Mouse (Mus musculus) cerebellum, adult 18-20 months (tissue): Measurements from ENCODE around the gene Gatc.
"Not testable (repeated sequence)": the region's sequence is repeated elsewhere in the genome, so short reads cannot be mapped to it uniquely, and the experiment has no call there.

Source experiments
- DNase-seq, 2 experiments: peaks; one replicate each; pipeline ENCODE4 v3.0.0; 2021

Gene Gatc

GRCm38 (mm10) chr5:115340577-115341313 lies at the start of gene Gatc, which contains the start of gene Triap1:
Gatc (minus strand) TSS chr5:115341178.
Triap1 (plus strand) TSS chr5:115341225.
- peak; percentile 80 to 93 for DNase-seq

DNA sequence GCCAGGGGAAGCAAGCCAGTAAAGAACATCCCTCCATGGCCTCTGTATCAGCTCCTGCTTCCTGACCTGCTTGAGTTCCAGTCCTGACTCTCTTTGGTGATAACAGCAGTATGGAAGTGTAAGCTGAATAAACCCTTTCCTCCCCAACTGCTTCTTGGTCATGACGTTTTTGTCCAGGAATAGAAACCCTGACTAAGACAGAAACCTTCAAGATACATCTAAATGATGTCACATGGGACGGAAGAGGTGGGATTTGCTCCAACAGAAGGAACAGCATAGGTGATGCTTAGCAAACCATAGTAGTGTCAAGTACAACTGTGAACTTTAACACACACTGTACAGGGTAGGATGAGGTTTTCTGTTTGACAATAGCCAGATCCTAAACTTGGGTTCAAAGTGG lies 37.9 kb upstream of the Gatc start:
- not testable (repeated sequence) for DNase-seq

DNA sequence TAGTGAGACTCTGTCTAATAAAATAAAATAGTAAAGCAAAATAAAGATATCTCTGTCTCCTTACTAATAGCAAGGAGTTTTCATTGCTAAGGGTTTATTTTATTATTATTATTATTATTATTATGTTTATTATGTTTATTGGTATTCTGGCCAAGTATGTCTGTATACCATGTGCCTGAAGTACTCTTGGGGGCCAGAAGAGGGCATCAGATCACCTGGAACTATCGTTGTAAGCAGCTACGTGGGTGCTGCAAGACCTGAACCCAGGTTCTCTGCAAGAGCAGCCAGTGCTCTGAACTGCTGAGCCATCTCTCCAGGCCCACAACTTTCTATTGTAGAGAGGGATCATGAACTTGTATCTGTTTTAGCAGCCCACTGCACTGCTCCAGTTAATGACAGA lies 34.5 kb upstream of the Gatc start:
- no peak for DNase-seq

GRCm38 (mm10) chr5:115374204-115374820 lies 33.3 kb upstream of the Gatc start:
- DNase-seq, result no peak

- no peak for DNase-seq
Measured at GRCm38 (mm10) chr5:115373441-115374203, 32.6 kb upstream of the Gatc start.

GRCm38 (mm10) chr5:115371736-115372135 lies 30.8 kb upstream of the Gatc start:
- no peak for DNase-seq

DNA sequence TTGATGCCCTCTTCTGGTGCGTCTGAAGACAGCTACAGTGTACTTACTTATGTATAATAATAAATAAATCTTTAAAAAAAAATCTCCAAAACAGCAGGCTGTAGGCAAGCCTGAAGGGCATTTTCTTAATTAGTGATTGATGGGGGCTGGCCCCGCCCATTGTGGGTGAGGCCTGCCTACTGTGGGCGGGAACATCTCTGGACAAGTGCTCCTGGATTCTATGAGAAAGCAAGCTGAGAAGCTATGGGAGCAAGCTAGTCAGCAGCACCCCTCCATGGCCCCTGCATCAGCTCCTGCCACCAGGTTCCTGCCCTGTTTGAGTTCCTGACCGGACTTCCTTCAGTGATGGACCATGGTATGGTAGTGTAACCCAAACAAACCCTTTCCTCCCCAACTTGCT lies 23.8 kb upstream of the Gatc start:
- no peak for DNase-seq

DNA sequence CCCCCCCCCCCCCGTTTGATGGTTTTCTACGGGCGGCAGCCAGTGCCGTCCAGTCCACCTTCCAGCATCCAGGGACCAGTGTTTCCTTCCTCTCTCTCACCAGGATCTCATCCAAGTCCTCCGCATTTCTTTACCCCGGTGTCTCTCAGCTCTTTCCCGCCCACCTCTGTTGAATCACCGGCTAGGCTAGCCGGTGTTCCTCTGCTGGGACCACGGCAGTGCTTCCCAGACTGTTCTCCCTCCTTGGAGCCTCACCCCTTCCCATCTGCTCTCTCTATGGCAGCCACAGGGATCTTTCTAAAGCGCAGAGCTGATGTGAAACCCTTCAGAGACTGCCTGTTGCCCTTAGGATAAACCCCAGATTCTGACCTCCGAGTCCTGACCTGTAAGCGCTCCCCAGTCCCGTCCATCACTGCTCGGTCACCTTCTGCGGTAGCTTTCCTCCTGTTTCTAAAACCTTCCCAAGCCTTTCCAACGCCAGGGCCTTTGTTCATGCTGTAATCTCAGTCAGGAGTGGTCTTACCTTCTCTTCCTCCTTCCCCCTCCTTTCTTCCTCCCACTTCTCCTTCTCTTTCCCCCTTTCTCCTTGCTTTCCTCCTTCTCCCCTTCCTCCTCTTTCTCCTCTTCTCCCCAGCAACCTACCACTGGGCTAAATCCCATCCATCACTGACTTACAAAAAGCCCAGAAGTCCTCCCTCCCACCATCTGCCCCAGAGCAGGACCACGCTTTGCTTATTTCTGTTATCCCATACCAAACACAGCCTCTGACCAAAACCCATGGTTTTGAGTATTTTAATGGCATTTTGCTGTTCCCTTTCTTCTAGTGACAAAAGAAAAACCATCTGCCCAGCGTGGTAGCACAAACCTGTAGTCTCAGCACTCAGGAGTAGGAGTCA lies 22.1 kb upstream of the Gatc start:
- no peak for DNase-seq

DNA sequence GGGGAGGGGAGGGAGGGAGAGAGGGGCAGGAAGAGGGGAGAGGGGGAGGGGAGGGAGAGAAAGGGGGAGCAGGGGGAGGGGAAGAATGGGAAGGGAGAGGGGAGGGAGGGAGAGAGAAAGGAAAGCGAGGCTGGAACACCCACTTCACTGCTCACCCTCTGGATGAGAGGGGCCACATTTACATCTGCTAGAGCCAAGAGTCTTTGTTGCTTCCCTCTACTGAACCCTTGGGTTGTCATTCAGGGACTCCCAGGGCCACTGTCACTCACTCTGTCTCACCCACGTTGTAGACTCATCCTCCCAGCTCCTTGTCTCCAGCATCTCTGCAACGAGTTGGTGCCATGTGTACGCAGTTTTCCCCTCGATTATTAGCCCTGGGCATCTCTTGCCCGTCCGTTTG lies 21.2 kb upstream of the Gatc start:
- no peak for DNase-seq

DNA sequence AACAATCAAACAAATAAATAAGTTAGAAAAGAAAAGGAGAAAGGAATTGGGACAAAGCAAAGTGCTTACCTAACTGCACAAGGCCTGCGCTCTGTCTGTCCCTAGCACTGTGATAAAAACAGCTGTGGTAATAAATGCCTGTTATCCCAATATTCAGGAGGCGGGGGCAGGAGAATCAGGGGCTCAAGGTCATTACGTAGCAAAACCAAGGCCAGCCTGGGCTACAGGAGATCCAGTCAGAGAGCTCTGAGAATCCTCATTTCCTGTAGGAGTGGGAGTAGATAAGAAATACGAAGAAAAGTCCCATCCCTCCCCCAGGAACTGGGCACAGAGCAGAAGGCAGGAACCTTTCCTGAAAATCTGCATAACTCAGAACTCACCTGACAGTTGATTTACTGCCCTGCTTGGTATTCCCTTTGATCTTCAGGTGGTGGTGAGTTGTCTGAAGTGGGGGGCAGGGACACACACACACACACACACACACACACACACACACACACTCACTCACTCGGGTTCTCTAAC lies 18.9 kb upstream of the Gatc start:
- DNase-seq, result no peak

DNA sequence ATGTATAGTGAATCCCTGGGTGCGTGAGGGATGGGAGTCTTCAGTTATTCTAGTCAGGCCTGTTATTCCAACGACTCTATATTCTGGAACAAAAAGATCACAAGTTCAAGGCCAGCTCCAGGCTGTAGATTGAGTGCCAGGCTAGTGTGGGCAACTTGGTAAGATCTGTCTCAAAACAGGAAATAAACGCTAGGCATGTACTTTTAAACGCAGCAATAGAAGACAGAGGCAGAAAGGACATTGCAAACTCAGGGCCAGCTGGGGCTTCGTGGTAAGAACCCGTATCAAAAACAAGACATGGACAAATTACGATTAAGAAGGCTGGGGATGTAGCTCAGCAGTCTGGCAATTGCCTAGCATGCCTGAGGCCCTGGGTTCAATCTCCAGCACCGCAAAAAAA lies 18.5 kb upstream of the Gatc start:
- no peak for DNase-seq

- peak; percentile 79 to 88 for DNase-seq
Measured at GRCm38 (mm10) chr5:115358872-115359271, 17.9 kb upstream of the Gatc start.

DNA sequence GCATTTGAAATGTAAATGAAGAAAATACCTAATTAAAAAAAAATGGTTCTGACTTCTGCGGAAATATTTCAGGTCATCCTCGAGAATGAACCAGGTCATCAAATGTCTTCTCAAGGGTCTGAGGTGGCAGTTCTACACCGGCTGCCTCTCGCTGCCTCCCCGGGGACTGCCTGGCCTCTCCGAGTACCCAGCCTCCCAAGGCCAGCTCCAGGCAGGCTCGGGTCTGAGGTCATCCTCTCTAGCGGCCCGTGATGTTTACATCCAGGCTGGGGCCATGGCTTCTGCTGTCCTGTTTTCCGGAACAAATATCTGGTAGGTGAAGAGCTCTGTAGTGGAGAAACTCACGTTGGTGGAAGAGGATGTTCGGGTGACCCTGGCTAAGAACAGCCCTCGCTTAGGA lies 14.1 kb upstream of the Gatc start:
- DNase-seq, result no peak

- DNase-seq, result no peak
Measured at GRCm38 (mm10) chr5:115351348-115351747, 10.4 kb upstream of the Gatc start.

GRCm38 (mm10) chr5:115349225-115349555 lies 8.2 kb upstream of the Gatc start:
- no peak for DNase-seq

GRCm38 (mm10) chr5:115348546-115349224 lies 7.7 kb upstream of the Gatc start, which contains the start of gene Cox6a1:
Cox6a1 (minus strand) TSS chr5:115348981.
- DNase-seq, result peak; percentile 99 to 100

DNA sequence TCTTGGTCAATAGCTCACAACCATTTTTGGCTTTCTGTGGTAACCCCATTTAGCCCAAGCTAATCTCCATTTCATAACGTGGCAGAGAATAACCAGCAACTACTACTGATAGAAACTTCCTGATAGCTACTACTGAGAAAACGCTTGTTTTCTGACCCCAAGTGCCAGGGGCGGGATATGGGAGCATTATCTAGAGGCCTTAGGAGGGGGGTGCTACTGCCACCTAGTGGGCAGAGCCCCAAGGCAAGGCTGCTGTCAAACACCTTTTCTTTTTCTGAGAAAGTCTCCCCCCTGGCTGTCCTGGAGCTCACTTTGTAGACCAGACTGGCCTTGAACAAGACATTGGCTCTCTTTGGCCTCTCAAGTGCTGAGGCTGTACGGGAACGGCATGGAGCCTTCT lies 6.6 kb upstream of the Gatc start:
- peak; percentile 80 to 85 for DNase-seq

GRCm38 (mm10) chr5:115341314-115342165 lies 562 bp upstream of the Gatc start:
- DNase-seq, result no peak

GRCm38 (mm10) chr5:115340007-115340406 lies 971 bp downstream of the Gatc start:
- no peak for DNase-seq

DNA sequence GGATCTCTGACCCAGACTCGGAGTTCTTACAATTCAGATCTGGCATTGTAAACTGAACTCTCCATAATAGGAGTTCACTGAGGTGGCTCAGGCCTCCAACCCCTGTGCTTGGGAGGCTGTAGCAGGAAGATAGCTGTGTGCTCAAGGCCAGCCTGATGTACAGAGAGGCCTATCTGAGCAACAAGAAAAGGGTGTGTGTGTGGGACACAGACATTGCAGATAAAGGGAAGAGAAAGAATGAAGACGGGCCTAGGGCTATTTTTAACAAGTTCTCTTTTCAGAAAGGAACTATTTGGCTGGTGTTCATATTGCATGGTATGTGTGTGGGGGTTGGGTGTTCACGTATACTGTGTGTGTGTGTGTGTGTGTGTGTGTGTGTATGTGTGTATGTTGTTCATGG lies 7.4 kb downstream of the Gatc start:
- no peak for DNase-seq

GRCm38 (mm10) chr5:115330955-115331354 lies 10.0 kb downstream of the Gatc start:
- DNase-seq, result no peak
